Mouse (Mus musculus) limb, embryonic 12.5 days (tissue): ENCODE results near the gene Ttc24. TPM values are rescaled to one million over a fixed set of nuclear protein-coding genes. Genes with fewer than 3 reads are reported as not detected.

Experiments used
- ATAC-seq: fragments of 200-750 bp; cut with Nextera tagmentation; 2 replicates; pipeline ENCODE4 v1.8.0; 2017; ENCODE audit warnings: low read depth, moderate TSS enrichment; ENCODE audit not compliant: insufficient number of reproducible peaks, insufficient read depth, low FRiP score, low TSS enrichment
- H3K27ac ChIP-seq: fragments of 300-500 bp; sonication (generic); 2 replicates; pipeline ENCODE4 v1.5.1; 2016; ENCODE audit warnings: mild to moderate bottlenecking, moderate library complexity
- H3K27me3 ChIP-seq: fragments of 300-500 bp; sonication (generic); 2 replicates; pipeline ENCODE4 v1.6.1; 2016; ENCODE audit warnings: mild to moderate bottlenecking, moderate library complexity
- H3K36me3 ChIP-seq: fragments of 300-500 bp; sonication (generic); 2 replicates; pipeline ENCODE4 v1.6.1; 2016; ENCODE audit warnings: mild to moderate bottlenecking, moderate library complexity
- H3K4me1 ChIP-seq: fragments of 300-500 bp; sonication (generic); replicated peaks from 2 replicates; pipeline ENCODE4 v1.6.1; 2016
- H3K4me2 ChIP-seq: fragments of 300-500 bp; sonication (generic); 2 replicates; pipeline ENCODE4 v1.6.1; 2016; ENCODE audit warnings: mild to moderate bottlenecking, moderate library complexity
- H3K4me3 ChIP-seq: fragments of 300-500 bp; sonication (generic); replicated peaks from 2 replicates; pipeline ENCODE4 v1.5.1; 2016; ENCODE audit warnings: mild to moderate bottlenecking
- H3K9ac ChIP-seq: fragments of 300-500 bp; sonication (generic); replicated peaks from 2 replicates; pipeline ENCODE4 v1.6.1; 2016; ENCODE audit warnings: mild to moderate bottlenecking, moderate library complexity
- H3K9me3 ChIP-seq: fragments of 300-500 bp; sonication (generic); 2 replicates; pipeline ENCODE4 v1.6.1; 2016; ENCODE audit warnings: mild to moderate bottlenecking, moderate library complexity
- WGBS: fragments of 180-500 bp; shearing (Covaris S2); methylation state at CpG from one replicate; pipeline ENCODE4 v1.1.7; 2016; 5-methylcytosine and 5-hydroxymethylcytosine counted together
- polyA plus RNA-seq: library from polyadenylated mRNA; unstranded; fragments of >200 nt; fragmentation: Nextera tagmentation; extraction: Ambion mirVana; gene quantifications from 2 replicates; pipeline ENCODE4 v1.2.1, GENCODE M21; 2016

Ttc24 gene
- polyA plus RNA-seq, 1 experiment from 2014 or later = not detected

DNA sequence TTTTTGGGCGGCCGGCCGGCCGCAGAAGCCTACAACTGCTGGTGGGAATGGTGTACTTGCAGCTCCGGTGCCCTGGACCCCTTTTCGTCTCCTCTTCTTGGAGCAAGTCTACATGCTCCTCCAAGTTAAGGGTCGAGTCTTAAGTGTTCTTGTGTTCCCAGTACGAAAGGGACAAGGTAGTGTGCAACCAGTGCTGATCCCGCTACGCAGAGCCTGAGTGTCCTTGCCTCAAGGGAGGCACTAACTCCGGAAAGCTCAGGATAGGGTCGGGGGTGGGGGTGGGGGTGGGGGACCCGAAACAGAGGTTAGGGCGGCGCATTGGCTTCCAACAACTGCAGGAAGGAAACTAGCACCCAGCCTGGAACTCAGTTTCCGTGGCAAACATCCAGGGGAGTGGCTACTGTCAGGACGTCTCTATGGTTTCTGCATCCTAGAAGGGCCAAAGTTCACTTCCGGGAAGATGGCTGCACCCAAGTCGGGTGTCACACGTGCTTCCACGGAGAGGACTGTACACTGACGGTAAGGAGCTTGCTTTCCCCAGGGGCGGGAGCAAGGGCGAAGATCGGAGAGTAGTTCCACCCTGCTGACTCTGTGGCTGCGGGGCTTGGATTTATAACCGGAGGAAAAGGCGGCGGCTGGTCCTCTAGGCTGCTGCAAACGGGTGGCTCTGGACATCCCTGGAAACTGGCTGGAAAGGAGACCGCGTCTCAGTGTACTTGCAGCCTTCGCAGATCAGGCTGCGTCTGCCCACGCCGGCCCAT, 35.3 kb downstream of the Ttc24 start, which contains the start of gene Gpatch4:
Gene Gpatch4 (plus strand): TSS at position 448 of the 761 bp plus-strand sequence.
- Histone ChIP-seq H3K9ac (peak within 1 kb of the TSS; percentile 63), H3K27ac (0 out of 2 replicates have a peak within 1 kb of the TSS, but pooled peaks have one; percentile 4)

DNA sequence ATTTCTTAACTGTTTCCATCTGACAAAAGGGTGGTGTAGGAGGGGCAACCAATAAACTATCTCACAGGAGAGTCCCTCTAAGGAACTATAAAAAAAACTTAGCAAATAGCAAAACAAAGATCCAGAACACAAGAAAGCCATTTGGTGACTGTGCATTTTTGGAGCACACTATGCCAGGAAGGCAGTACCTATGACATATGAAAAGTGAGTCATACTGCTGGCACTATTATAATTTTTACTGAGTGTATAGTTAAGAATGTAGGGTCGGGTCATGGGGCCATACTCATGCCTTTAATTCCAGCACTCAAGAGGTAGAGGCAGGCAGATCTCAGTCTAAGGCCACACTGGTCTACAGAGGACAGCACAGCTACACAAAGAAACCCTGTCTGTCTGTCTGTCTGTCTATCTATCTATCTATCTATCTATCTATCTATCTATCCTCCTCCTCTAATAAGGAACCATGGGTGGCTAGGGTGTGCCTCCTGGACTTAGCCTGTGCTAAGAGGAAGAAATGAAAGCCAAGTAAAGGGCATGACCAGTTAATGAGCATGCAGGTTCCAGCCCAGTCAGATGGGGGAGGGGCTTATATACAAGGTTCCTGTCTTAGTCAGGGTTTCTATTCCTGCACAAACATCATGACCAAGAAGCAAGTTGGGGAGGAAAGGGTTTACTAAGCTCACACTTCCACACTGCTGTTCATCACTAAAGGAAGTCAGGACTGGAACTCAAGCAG, 42.4 kb downstream of the Ttc24 start:
- Histone ChIP-seq H3K4me1 (no peaks in the 10 kb centered on the region), H3K9ac (no peak overlapping the region), H3K9me3 (no peaks in the 10 kb centered on the region), H3K4me3 (no peak overlapping the region), H3K36me3 (no peaks in the 10 kb centered on the region), H3K27ac (no peak overlapping the region), H3K27me3 (peaks cover 58% of the 10 kb centered on the region), H3K4me2 (no peak overlapping the region)
- ATAC-seq = no peak
- 65% methylated on average over 1 of the region's 1 CpGs for WGBS

More for the DNA sequence above, 35.3 kb downstream of the Ttc24 start, which contains the start of gene Gpatch4:
- peaks cover 26% of the 10 kb centered on the region for H3K27me3 ChIP-seq
- no peaks in the 10 kb centered on the region for H3K9me3 ChIP-seq
- peak; percentile 78 for ATAC-seq
- H3K4me1 ChIP-seq = peaks cover 6% of the 10 kb centered on the region; the same call in 1 of the 2 replicates
- H3K36me3 ChIP-seq = peaks cover 3% of the 10 kb centered on the region; the same call in 1 of the 2 replicates
- peak within 1 kb of the TSS; percentile 80 for H3K4me3 ChIP-seq
- peak within 1 kb of the TSS; percentile 79 for H3K4me2 ChIP-seq
- WGBS = 10% methylated on average over 36 of the region's 36 CpGs

DNA sequence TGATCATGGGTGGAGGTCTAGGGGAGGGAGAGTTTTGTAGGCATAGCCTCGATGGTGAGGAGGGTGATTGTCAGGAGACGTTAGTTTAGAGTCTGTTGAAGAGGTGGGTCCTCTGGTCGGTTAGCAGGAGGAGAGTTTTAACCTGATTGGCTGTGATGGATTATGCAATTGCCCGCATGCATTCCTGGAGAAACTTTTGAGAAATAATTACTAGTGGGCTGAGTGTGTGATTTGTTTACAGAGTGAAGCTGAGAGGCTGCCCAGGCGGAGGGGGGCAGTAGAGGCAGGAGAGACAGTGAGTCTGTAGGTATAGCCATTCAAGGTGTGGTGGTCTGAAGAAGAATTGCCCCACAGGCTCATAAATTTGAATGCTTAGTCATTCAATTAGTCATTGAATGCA, 44.6 kb downstream of the Ttc24 start:
- H3K27ac ChIP-seq = no peak overlapping the region
- no peak overlapping the region for H3K4me3 ChIP-seq
- H3K36me3 ChIP-seq = no peaks in the 10 kb centered on the region
- no peak overlapping the region for H3K4me2 ChIP-seq
- H3K9me3 ChIP-seq = peaks cover under 1% of the 10 kb centered on the region; the same call in 1 of the 2 replicates
- peaks cover 61% of the 10 kb centered on the region for H3K27me3 ChIP-seq
- 64% methylated on average over 5 of the region's 5 CpGs for WGBS
- no peak overlapping the region for H3K9ac ChIP-seq
- no peak for ATAC-seq
- H3K4me1 ChIP-seq = no peaks in the 10 kb centered on the region

DNA sequence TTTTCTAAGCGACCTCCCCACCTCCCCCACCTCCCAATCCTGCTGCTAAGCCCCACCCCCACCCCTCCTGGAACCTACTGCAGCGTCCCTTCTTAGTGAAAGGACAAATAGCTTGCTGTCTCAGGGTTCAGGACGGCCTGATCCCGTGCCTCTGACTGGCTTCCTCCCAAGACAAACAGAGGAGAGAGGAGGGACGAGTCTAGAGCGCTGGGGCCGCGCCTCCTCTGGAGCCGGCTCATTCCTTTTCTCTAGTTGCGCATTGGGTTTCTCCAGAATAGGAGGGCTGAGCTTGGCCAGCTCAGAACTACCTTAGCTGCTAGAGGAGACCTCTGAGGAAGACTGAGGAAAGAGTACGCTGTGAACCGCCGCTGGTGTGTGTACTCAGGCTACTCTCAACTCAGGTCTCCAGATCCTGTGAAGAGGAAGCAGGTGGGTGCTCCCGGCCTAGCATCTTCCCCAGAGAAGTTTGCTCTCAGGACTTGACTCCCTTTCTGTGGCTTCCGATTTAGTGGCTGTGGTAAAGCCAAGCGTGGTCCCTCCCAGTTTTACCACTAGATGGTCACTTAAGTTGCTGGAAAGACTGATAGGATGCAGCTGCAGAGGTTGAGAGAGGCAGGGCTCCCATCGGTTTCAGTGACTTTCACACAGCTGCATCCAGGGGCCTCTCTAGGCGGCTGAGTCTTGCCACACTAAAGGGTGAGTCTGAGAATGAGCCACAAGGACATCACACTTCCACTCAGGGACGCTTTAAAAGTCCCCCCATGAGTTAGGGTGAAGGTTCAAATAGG, 47.3 kb downstream of the Ttc24 start:
- no peak overlapping the region for H3K9ac ChIP-seq
- H3K27me3 ChIP-seq = peaks cover 70% of the 10 kb centered on the region
- WGBS = 16% methylated on average over 19 of the region's 19 CpGs
- no peak for ATAC-seq
- no peaks in the 10 kb centered on the region for H3K4me1 ChIP-seq
- no peak overlapping the region for H3K4me3 ChIP-seq
- no peaks in the 10 kb centered on the region for H3K36me3 ChIP-seq
- no peak overlapping the region for H3K27ac ChIP-seq
- H3K4me2 ChIP-seq = no peak overlapping the region
- H3K9me3 ChIP-seq = peaks cover 9% of the 10 kb centered on the region

DNA sequence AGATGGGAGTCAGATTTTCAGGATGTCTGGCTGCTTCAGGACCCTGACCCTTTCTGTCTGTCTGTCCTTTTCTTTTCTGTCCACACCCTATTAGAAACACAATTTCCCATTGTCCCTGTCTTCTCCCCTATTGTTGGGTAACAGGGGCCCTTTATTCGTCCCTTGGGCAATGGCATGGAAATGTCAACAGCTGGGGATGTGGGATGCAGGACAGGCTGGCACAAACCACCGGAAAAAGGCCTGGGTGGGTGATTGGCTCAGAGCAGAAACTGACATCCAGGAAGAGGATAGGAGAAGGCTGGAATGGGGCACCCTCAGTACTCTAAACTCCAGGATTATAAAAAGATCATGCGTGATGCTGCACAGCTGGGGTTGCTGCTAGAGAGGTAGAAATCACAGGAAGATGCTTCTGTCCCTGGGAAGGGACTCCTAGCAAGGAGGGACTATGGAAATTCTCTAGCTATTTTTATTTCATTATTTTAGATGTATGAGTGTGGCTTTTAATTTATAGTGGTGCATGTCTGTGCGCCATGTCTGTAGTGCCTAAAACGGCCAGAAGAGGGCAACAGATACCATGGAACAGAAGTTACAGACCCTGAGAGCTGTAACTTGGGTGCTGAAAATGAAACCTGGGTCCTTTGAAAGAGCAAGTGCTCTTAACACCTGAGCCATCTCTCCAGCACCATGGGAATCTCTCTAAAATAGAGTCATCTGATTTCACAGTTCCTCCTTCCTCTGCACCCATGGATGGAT, 50.5 kb downstream of the Ttc24 start, which contains the start of gene Hapln2:
Gene Hapln2 (minus strand): TSS at position 150 of the 753 bp plus-strand sequence.
- ATAC-seq = no peak
- H3K27ac ChIP-seq = no peak within 1 kb of the TSS
- peaks cover 86% of the 10 kb centered on the region for H3K27me3 ChIP-seq
- H3K36me3 ChIP-seq = no peaks in the 10 kb centered on the region
- no peak within 1 kb of the TSS for H3K4me2 ChIP-seq
- H3K9me3 ChIP-seq = peaks cover 9% of the 10 kb centered on the region
- H3K4me1 ChIP-seq = peaks cover 14% of the 10 kb centered on the region
- H3K9ac ChIP-seq = no peak within 1 kb of the TSS
- H3K4me3 ChIP-seq = no peak within 1 kb of the TSS
- 59% methylated on average over 5 of the region's 5 CpGs for WGBS

DNA sequence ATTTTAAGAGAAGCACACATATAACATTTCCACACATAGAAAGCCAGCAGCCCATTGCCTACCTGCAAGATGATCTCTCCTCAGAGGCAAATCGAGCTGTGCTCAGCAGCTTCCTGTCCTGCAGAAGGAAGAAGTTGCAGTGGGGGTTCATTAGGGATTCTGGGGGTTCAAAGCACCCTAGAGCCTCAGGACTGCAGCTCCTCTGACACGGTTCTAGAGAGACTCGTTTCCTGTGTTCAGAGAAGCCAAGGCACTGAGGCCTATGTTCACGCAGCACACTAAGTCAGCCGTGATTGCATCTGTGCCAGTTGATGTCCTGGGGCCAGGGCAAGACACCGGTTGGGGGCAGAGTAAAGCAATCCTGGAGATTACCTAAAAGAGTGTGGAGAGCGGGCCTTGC, 51.3 kb downstream of the Ttc24 start:
- H3K9ac ChIP-seq = no peak overlapping the region
- 64% methylated on average over 7 of the region's 7 CpGs for WGBS
- H3K4me2 ChIP-seq = no peak overlapping the region
- H3K4me1 ChIP-seq = peaks cover 18% of the 10 kb centered on the region
- H3K36me3 ChIP-seq = no peaks in the 10 kb centered on the region
- ATAC-seq = no peak
- H3K4me3 ChIP-seq = no peak overlapping the region
- H3K27me3 ChIP-seq = peaks cover 86% of the 10 kb centered on the region
- no peak overlapping the region for H3K27ac ChIP-seq
- H3K9me3 ChIP-seq = peaks cover 9% of the 10 kb centered on the region

DNA sequence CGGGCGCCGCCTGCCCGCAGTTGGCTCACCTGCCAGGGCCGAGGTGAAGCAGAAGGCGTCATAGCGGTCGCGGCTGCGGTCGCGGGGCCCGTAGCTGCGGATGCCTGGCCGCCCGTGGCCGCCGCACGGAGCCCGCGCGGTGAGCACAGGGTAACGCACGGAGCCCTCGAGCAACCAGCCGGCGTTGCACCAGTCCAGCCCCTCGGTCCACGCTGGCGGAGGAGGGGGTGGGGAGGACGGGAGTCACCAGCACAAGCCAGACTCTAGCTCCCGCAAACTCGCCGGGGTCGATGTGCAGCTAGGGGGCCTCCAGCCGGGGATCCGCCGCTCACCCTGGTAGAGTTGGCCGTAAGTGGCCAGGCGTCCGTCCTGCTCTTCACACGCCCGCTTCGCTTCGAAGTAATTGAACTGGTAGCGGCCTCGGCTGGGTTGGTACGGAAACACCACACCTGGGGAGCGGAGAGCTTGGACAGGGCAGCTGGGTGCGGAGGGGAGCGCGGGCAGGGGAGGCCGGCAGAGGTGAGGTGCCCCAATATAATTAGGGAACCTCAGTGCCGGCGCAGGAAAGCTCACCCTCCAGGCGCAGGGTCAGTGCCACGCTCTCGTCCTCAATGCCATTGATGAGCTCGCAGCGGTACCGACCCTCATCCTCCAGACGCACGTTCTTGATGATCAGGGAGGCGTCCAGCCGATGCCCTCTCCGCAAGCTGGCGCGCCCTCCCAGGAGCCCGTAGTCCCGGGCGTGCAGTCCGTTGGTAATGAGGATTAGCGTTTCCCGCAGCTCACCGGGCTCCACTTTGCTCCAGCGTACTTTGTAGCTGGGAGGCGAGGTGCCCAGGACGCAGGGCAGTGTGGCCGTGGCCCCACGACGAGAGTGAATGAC, 54.7 kb downstream of the Ttc24 start:
- Histone ChIP-seq H3K4me3 (peak overlapping the region; percentile 52), H3K27me3 (peaks cover 80% of the 10 kb centered on the region), H3K27ac (no peak overlapping the region), H3K9ac (peak overlapping the region; percentile 44; the same call in 1 of the 2 replicates), H3K4me1 (peaks cover 18% of the 10 kb centered on the region), H3K36me3 (no peaks in the 10 kb centered on the region), H3K4me2 (peak overlapping the region; percentile 95), H3K9me3 (peaks cover 7% of the 10 kb centered on the region)
- WGBS = under 1% methylated on average over 81 of the region's 81 CpGs
- ATAC-seq = peak; percentile 66; the same call in 1 of the 2 replicates

DNA sequence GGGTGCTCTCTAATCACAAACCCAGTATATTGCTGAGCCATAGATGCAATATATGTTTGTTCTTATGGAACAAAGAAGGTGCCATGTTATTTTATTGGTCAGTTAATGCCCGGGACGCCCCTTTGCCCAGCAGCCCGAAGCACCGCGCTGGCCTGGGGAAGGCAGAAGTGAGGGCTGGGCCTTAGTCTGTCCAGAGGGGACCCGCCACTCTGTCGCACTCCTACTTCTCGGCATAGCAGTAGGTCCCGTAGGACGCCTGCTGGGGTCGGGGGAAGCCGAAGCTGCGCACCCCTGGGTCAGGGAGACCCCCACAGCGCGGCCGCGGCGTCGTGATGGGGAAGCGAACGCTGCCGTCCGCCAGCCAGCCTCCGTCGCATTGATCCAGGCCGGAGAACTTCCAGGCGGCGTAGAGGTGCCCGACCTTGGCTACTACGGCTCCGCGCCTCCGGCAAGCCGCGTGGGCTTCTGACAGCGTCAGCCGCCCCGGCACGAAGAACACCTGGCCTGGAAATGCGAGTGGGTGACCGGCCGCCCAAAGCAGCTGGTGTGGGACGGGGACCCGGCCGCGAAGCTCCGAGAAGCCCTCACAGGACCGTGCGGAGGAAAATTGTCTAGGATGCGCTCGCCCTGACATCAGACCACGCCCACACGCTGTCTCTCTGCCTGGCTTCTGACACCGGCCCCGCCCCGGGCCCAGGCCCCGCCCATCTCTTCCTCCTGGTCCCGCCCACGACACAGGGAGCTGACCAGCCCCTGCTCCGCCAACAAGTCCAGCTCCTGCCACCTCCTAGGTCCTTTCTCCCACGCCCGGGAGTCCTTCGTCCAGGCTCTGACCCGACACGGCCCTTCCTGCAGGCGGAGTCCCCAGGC, 55.5 kb downstream of the Ttc24 start:
- Histone ChIP-seq H3K4me2 (peak overlapping the region; percentile 95), H3K36me3 (no peaks in the 10 kb centered on the region), H3K9me3 (no peaks in the 10 kb centered on the region), H3K27me3 (peaks cover 84% of the 10 kb centered on the region), H3K4me3 (peak overlapping the region; percentile 52), H3K4me1 (peaks cover 18% of the 10 kb centered on the region), H3K9ac (peak overlapping the region; percentile 44; the same call in 1 of the 2 replicates), H3K27ac (no peak overlapping the region)
- WGBS = under 1% methylated on average over 65 of the region's 66 CpGs
- ATAC-seq = peak; percentile 78
